Mouse (Mus musculus) forebrain, embryonic 13.5 days (tissue): Measurements from ENCODE around the gene Camta1. TPM values are rescaled to one million over a fixed set of nuclear protein-coding genes. Genes with fewer than 3 reads are reported as not detected.

Source experiments
- ATAC-seq: fragments of 200-750 bp; cut with Nextera tagmentation; 2 replicates; pipeline ENCODE4 v1.8.0; 2017
- H3K27ac ChIP-seq: fragments of 300-500 bp; sonication (generic); 2 replicates; pipeline ENCODE4 v1.5.1; 2015; ENCODE audit warnings: inconsistent platforms, mild to moderate bottlenecking, moderate library complexity
- H3K27me3 ChIP-seq: fragments of 300-500 bp; sonication (generic); 2 replicates; pipeline ENCODE4 v1.6.1; 2015; ENCODE audit warnings: mild to moderate bottlenecking, inconsistent platforms
- H3K36me3 ChIP-seq: fragments of 300-500 bp; sonication (generic); 2 replicates; pipeline ENCODE4 v1.6.1; 2015; ENCODE audit warnings: mild to moderate bottlenecking, inconsistent platforms; ENCODE audit not compliant: poor library complexity, severe bottlenecking
- H3K4me1 ChIP-seq: fragments of 300-500 bp; sonication (generic); 2 replicates; pipeline ENCODE4 v1.6.1; 2015; ENCODE audit warnings: inconsistent platforms
- H3K4me2 ChIP-seq: fragments of 300-500 bp; sonication (generic); 2 replicates; pipeline ENCODE4 v1.6.1; 2015; ENCODE audit warnings: inconsistent platforms, mild to moderate bottlenecking, moderate library complexity
- H3K4me3 ChIP-seq: fragments of 300-500 bp; sonication (generic); 2 replicates; pipeline ENCODE4 v1.5.1; 2015; ENCODE audit warnings: mild to moderate bottlenecking, inconsistent platforms
- H3K9ac ChIP-seq: fragments of 300-500 bp; sonication (generic); 2 replicates; pipeline ENCODE4 v1.6.1; 2015; ENCODE audit warnings: mild to moderate bottlenecking, inconsistent platforms
- H3K9me3 ChIP-seq: fragments of 300-500 bp; sonication (generic); replicated peaks from 2 replicates; pipeline ENCODE4 v1.6.1; 2016; ENCODE audit warnings: inconsistent platforms
- WGBS: fragments of 180-500 bp; shearing (Covaris S2); methylation state at CpG from one replicate; pipeline ENCODE4 v1.1.7; 2015; 5-methylcytosine and 5-hydroxymethylcytosine counted together
- polyA plus RNA-seq: library from polyadenylated mRNA; unstranded; fragments of >200 nt; fragmentation: Nextera tagmentation; extraction: Ambion mirVana; gene quantifications from 2 replicates; pipeline ENCODE4 v1.2.1, GENCODE M21; 2015

Gene Camta1
- polyA plus RNA-seq, 1 experiment from 2014 or later = 150 TPM

- no peak overlapping the region for H3K9ac ChIP-seq
- no peak overlapping the region for H3K4me3 ChIP-seq
- H3K27ac ChIP-seq = no peak overlapping the region
- no peaks in the 10 kb centered on the region for H3K27me3 ChIP-seq
- no peaks in the 10 kb centered on the region for H3K4me1 ChIP-seq
- H3K9me3 ChIP-seq = no peaks in the 10 kb centered on the region
- H3K4me2 ChIP-seq = no peak overlapping the region
- ATAC-seq = no peak
- H3K36me3 ChIP-seq = peaks cover 44% of the 10 kb centered on the region
- WGBS = 89% methylated on average over 3 of the region's 3 CpGs
These were observed 742.8 kb downstream of the Camta1 start for GRCm38 (mm10) chr4:151118883-151119282.

DNA sequence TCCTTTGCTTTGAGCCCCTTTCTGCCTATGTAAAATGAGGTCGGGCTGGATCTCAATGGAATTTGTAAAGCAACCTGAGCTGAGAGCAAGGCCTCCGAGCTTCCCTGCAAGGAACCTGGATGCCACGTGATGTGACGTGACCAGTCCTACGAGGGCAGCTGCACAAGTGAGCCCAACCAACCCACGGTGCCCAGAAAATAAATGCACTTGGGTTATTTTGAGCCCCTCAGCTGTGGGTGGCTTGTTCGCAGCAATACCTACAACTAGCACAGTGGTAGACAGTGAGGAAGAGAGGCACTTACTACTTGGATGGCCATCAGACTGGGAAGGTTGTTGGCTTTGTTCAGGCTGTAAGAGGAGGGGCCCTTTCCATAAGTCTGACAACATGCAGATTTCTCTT is 747.1 kb downstream of the Camta1 start:
- Histone ChIP-seq H3K27ac (no peak overlapping the region), H3K4me2 (no peak overlapping the region), H3K27me3 (no peaks in the 10 kb centered on the region), H3K4me1 (peaks cover 3% of the 10 kb centered on the region), H3K36me3 (peaks cover 7% of the 10 kb centered on the region), H3K9ac (no peak overlapping the region), H3K4me3 (no peak overlapping the region), H3K9me3 (no peaks in the 10 kb centered on the region)
- ATAC-seq = no peak
- WGBS = 90% methylated on average over 7 of the region's 7 CpGs

GRCm38 (mm10) chr4:151111226-151111625 is 750.5 kb downstream of the Camta1 start:
- ATAC-seq = no peak
- Histone ChIP-seq H3K27ac (no peak overlapping the region), H3K36me3 (0 out of 2 replicates have a peak, but pooled peaks cover 3% of the 10 kb centered on the region), H3K27me3 (no peaks in the 10 kb centered on the region), H3K9ac (no peak overlapping the region), H3K4me2 (no peak overlapping the region), H3K4me3 (no peak overlapping the region), H3K9me3 (no peaks in the 10 kb centered on the region), H3K4me1 (peaks cover 24% of the 10 kb centered on the region)
- 70% methylated on average over 8 of the region's 8 CpGs for WGBS

- WGBS = 2% methylated on average over 10 of the region's 20 CpGs
- Histone ChIP-seq H3K27me3 (no peaks in the 10 kb centered on the region), H3K4me1 (peaks cover 47% of the 10 kb centered on the region), H3K9ac (peak overlapping the region; percentile 97), H3K36me3 (no peaks in the 10 kb centered on the region), H3K4me3 (peak overlapping the region; percentile 87), H3K27ac (peak overlapping the region; percentile 96), H3K4me2 (peak overlapping the region; percentile 81), H3K9me3 (no peaks in the 10 kb centered on the region)
- ATAC-seq = no peak
These were observed 752.8 kb downstream of the Camta1 start for GRCm38 (mm10) chr4:151108834-151109241.

- Histone ChIP-seq H3K9me3 (no peaks in the 10 kb centered on the region), H3K4me3 (peak overlapping the region; percentile 87), H3K4me2 (peak overlapping the region; percentile 81), H3K36me3 (no peaks in the 10 kb centered on the region), H3K27me3 (no peaks in the 10 kb centered on the region), H3K4me1 (peaks cover 52% of the 10 kb centered on the region), H3K9ac (peak overlapping the region; percentile 97), H3K27ac (peak overlapping the region; percentile 96)
- peak; percentile 98 for ATAC-seq
- WGBS = under 1% methylated on average over 95 of the region's 101 CpGs
These were observed 753.5 kb downstream of the Camta1 start for GRCm38 (mm10) chr4:151108028-151108771.

GRCm38 (mm10) chr4:151107131-151108001 is 754.3 kb downstream of the Camta1 start:
- WGBS = 2% methylated on average over 36 of the region's 60 CpGs
- Histone ChIP-seq H3K27me3 (no peaks in the 10 kb centered on the region), H3K4me3 (peak overlapping the region; percentile 87), H3K36me3 (peaks cover 2% of the 10 kb centered on the region; the same call in 1 of the 2 replicates), H3K4me1 (peaks cover 61% of the 10 kb centered on the region), H3K9ac (peak overlapping the region; percentile 97), H3K9me3 (no peaks in the 10 kb centered on the region), H3K4me2 (peak overlapping the region; percentile 81), H3K27ac (peak overlapping the region; percentile 96)
- ATAC-seq = peak; percentile 20

DNA sequence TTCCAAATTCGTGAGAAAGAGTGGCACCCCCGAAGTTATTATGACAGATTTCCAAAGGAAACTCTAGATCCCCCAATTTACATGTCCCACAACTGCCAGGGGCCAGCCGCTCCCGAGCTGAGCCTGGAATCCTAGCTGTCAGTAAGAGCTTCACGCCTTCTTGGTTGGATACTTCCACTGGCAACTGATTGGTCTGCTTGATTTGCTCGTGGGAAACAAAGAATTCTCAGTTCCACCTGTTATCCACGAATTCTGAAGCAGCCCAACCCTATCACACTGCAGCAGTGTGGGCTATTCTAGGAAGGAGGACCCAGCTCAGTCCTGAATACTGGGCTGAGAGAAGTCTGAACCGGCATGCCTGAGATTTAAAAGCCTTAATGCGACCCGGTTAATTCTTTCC is 755.2 kb downstream of the Camta1 start:
- H3K27me3 ChIP-seq = no peaks in the 10 kb centered on the region
- peak overlapping the region; percentile 81 for H3K4me2 ChIP-seq
- H3K36me3 ChIP-seq = peaks cover 3% of the 10 kb centered on the region; the same call in 1 of the 2 replicates
- no peak for ATAC-seq
- peak overlapping the region; percentile 87 for H3K4me3 ChIP-seq
- 24% methylated on average over 10 of the region's 10 CpGs for WGBS
- peaks cover 65% of the 10 kb centered on the region for H3K4me1 ChIP-seq
- H3K9me3 ChIP-seq = no peaks in the 10 kb centered on the region
- peak overlapping the region; percentile 97 for H3K9ac ChIP-seq
- peak overlapping the region; percentile 96 for H3K27ac ChIP-seq

DNA sequence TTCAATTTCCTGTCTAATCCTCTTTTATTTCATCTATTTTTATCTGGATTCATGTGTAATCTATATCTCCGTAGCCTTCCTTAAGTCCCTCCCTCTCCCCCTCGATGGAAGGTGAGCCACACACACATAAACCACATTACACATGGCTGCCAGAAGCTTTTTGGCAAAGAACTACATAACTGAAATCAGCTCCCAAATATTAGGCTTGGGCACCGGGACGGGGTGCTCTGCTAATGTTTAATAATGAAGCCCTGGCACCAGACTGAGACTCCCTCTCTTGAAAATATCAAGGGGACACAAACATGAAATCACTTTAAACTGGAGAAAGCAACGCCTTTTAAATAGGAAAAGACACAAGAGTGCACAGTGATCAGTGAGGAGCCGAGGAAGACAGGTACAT is 755.8 kb downstream of the Camta1 start:
- Histone ChIP-seq H3K9ac (peak overlapping the region; percentile 97), H3K9me3 (no peaks in the 10 kb centered on the region), H3K36me3 (peaks cover 3% of the 10 kb centered on the region; the same call in 1 of the 2 replicates), H3K4me2 (peak overlapping the region; percentile 81), H3K27ac (peak overlapping the region; percentile 96; the same call in 1 of the 2 replicates), H3K4me1 (peaks cover 69% of the 10 kb centered on the region), H3K27me3 (no peaks in the 10 kb centered on the region), H3K4me3 (peak overlapping the region; percentile 87)
- no peak for ATAC-seq
- 68% methylated on average over 6 of the region's 6 CpGs for WGBS

GRCm38 (mm10) chr4:151104147-151104546 is 757.5 kb downstream of the Camta1 start:
- Histone ChIP-seq H3K4me2 (peak overlapping the region; percentile 22), H3K36me3 (peaks cover 3% of the 10 kb centered on the region; the same call in 1 of the 2 replicates), H3K4me3 (no peak overlapping the region), H3K27me3 (no peaks in the 10 kb centered on the region), H3K4me1 (peaks cover 74% of the 10 kb centered on the region), H3K27ac (peak overlapping the region; percentile 83), H3K9me3 (no peaks in the 10 kb centered on the region), H3K9ac (0 out of 2 replicates have a peak overlapping the region, but pooled peaks have one; percentile 16)
- WGBS = 90% methylated on average over 10 of the region's 10 CpGs
- no peak for ATAC-seq

- Histone ChIP-seq H3K27ac (peak overlapping the region; percentile 83), H3K4me3 (no peak overlapping the region), H3K36me3 (peaks cover 3% of the 10 kb centered on the region; the same call in 1 of the 2 replicates), H3K27me3 (no peaks in the 10 kb centered on the region), H3K4me1 (peaks cover 74% of the 10 kb centered on the region), H3K9me3 (no peaks in the 10 kb centered on the region), H3K9ac (0 out of 2 replicates have a peak overlapping the region, but pooled peaks have one; percentile 16), H3K4me2 (peak overlapping the region; percentile 22; the same call in 1 of the 2 replicates)
- 81% methylated on average over 11 of the region's 11 CpGs for WGBS
- ATAC-seq = no peak
These were observed 758.0 kb downstream of the Camta1 start for GRCm38 (mm10) chr4:151103646-151104045.

DNA sequence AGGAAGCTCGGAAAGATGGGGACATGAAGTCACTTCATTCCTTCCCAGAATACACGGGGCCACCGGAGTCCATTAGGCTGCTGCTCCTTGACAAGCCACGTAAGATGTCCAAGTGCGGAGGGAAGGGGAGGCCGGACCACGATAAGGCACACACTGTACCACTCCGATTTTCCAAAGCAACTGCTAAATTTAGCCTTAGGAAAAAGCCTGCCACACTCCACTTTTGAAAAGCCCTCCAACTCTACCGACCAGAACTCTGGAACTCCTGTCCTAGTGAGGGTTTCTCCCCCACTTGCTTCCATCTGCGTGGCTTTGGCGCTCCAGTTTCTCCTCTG is 764.6 kb downstream of the Camta1 start:
- ATAC-seq = no peak
- Histone ChIP-seq H3K4me2 (no peak overlapping the region), H3K27me3 (no peaks in the 10 kb centered on the region), H3K4me1 (peaks cover 49% of the 10 kb centered on the region), H3K9me3 (no peaks in the 10 kb centered on the region), H3K36me3 (peaks cover 24% of the 10 kb centered on the region; the same call in 1 of the 2 replicates), H3K27ac (0 out of 2 replicates have a peak overlapping the region, but pooled peaks have one; percentile 35), H3K9ac (0 out of 2 replicates have a peak overlapping the region, but pooled peaks have one; percentile 13), H3K4me3 (no peak overlapping the region)
- 85% methylated on average over 11 of the region's 11 CpGs for WGBS
